Mouse (Mus musculus) ES-E14 (cell line): ENCODE measurements around the gene Exoc4. TPM values are rescaled to one million over a fixed set of nuclear protein-coding genes. Genes with fewer than 3 reads are reported as not detected.

Experiments
- DNase-seq: peaks from one replicate; pipeline ENCODE4 v3.0.0-alpha.2; 2013; ENCODE audit warnings: low read depth, low spot score
- H3K27ac ChIP-seq: 2 replicates; pipeline ENCODE4 v1.5.1; 2012; ENCODE audit warnings: low read depth, mild to moderate bottlenecking, low read length, moderate library complexity, mixed read lengths; ENCODE audit not compliant: poor library complexity, insufficient read depth, severe bottlenecking
- H3K36me3 ChIP-seq: 2 replicates; pipeline ENCODE4 v1.6.1; 2012; ENCODE audit warnings: mild to moderate bottlenecking, low read length, moderate library complexity, mixed read lengths; ENCODE audit not compliant: control insufficient read depth, poor library complexity, insufficient read depth, severe bottlenecking
- H3K4me1 ChIP-seq, 2 experiments: fragments of 150-350 bp in 1 of 2; sonication (generic) in 1 of 2; 2 replicates each; pipeline ENCODE4 v1.6.1; 2012; ENCODE audit warnings: low read length in 2 of 2, mild to moderate bottlenecking in 1 of 2, mixed read lengths in 1 of 2; ENCODE audit not compliant: control insufficient read depth in 2 of 2, insufficient read depth in 2 of 2, poor library complexity in 1 of 2
- H3K4me3 ChIP-seq, 2 experiments: fragments of 150-350 bp in 1 of 2; sonication (generic) in 1 of 2; 2 replicates each; pipeline ENCODE4 v1.5.1; 2012; ENCODE audit warnings: low read length in 2 of 2, low read depth in 1 of 2, mild to moderate bottlenecking in 1 of 2, mixed read lengths in 1 of 2; ENCODE audit not compliant: insufficient read depth in 1 of 2, poor library complexity in 1 of 2, severe bottlenecking in 1 of 2
- H3K9ac ChIP-seq: 2 replicates; pipeline ENCODE4 v1.6.1; 2012; ENCODE audit warnings: low read depth, mild to moderate bottlenecking, low read length, mixed read lengths; ENCODE audit not compliant: poor library complexity, insufficient read depth, severe bottlenecking
- H3K9me3 ChIP-seq: fragments of 150-350 bp; sonication (generic); 2 replicates; pipeline ENCODE4 v1.6.1; 2012; ENCODE audit warnings: low read depth, mild to moderate bottlenecking, low read length; ENCODE audit not compliant: control insufficient read depth, insufficient read depth
- CHD2 ChIP-seq: IDR thresholded peaks from 2 replicates; pipeline ENCODE4 v1.6.1; 2014; ENCODE audit warnings: mild to moderate bottlenecking, low read depth, low read length, inconsistent platforms
- HCFC1 ChIP-seq: IDR thresholded peaks from 2 replicates; pipeline ENCODE4 v1.6.1; 2012; ENCODE audit warnings: low read length, inconsistent platforms, borderline replicate concordance; ENCODE audit not compliant: insufficient read depth
- MAFK ChIP-seq: IDR thresholded peaks from 2 replicates; pipeline ENCODE4 v1.6.1; 2014; ENCODE audit warnings: mild to moderate bottlenecking, low read depth, low read length, inconsistent platforms; ENCODE audit not compliant: insufficient read depth
- ZC3H11A ChIP-seq: IDR thresholded peaks from 2 replicates; pipeline ENCODE4 v1.6.1; 2012; ENCODE audit warnings: low read depth, mild to moderate bottlenecking, inconsistent platforms, low read length, borderline replicate concordance
- ZNF384 ChIP-seq: IDR thresholded peaks from 2 replicates; pipeline ENCODE4 v1.6.1; 2012; ENCODE audit warnings: low read depth, low read length, inconsistent platforms
- in situ Hi-C, 2 experiments: fragments of 600-800 bp; cut with MboI; formaldehyde crosslinking; loops; one replicate each; pipeline ENCODE4 v1.15.1; 2025; ENCODE audit warnings: low sequenced_read_pairs in 2 of 2, inconsistent platforms in 1 of 2; ENCODE audit not compliant: unreplicated experiment in 2 of 2
- total RNA-seq: library from RNA; depleted of rRNA; stranded (reverse); fragments of 300-350 nt; gene quantifications from 2 replicates; pipeline ENCODE4 v1.2.3, GENCODE M21; 2012; rRNA removed

Exoc4 gene
- total RNA-seq, 1 experiment, result 99.3 TPM

DNA sequence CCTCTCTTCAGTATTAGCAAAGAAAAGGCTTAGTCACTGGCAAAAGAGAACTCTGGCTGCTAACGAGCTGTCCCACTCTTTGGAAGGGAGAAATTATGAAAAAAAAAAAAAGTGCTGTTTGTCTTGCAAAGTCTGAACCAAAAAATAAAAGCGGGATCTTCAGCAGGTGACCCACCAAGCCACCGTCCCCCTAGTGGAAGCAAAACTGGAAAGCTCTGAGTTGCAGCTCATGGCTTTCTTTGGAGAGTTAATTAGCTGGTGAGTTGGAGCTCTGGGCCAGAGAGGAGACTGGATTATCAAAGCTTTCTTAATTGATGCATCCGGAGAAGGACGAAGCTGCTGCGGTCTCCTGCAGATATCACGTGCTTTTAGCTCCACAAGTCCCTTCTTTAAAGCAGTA, 750.6 kb downstream of the Exoc4 start:
- TF ChIP-seq ZC3H11A (no peak), HCFC1 (no peak), ZNF384 (no peak), CHD2 (no peak), MAFK (no peak)
- no peak overlapping the region for H3K4me3 ChIP-seq
- no peaks in the 10 kb centered on the region for H3K36me3 ChIP-seq
- H3K9ac ChIP-seq, result no peak overlapping the region
- in situ Hi-C loops, result no loop called here
- no peaks in the 10 kb centered on the region for H3K9me3 ChIP-seq
- H3K4me1 ChIP-seq, result peaks cover 2 to 4% of the 10 kb centered on the region in 2 experiments; a peak in 3 of 4 replicates
- DNase-seq, result no peak
- H3K27ac ChIP-seq, result no peak overlapping the region

DNA sequence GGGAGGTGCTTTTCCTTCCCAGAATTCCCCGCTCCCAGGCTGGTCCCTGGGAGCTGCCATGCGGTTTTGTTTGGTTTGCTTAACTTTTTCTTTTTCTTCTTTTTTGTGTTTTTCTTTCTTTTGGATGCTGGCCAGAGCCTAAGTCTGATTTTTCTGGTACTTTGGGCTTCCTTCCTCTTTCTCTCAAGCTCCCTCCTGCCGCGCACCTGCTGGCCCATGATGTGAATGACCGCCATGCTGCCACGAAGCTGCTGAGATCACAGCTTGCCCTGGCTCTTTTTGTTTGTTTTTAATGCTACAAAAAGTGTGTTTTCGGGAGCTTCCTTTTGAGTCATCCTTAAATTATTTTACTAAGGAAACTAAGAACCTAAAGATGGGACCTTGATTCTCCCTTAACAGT, 751.8 kb downstream of the Exoc4 start:
- peaks cover 2 to 4% of the 10 kb centered on the region in 2 experiments; a peak in 3 of 4 replicates for H3K4me1 ChIP-seq
- H3K36me3 ChIP-seq, result no peaks in the 10 kb centered on the region
- in situ Hi-C loops, result no loop called here
- no peak for TF ChIP-seq ZNF384
- TF ChIP-seq ZC3H11A, result no peak
- no peak for TF ChIP-seq HCFC1
- no peak for TF ChIP-seq CHD2
- no peak for TF ChIP-seq MAFK
- no peaks in the 10 kb centered on the region for H3K9me3 ChIP-seq
- no peak overlapping the region for H3K4me3 ChIP-seq
- no peak for DNase-seq
- H3K27ac ChIP-seq, result no peak overlapping the region
- H3K9ac ChIP-seq, result no peak overlapping the region

DNA sequence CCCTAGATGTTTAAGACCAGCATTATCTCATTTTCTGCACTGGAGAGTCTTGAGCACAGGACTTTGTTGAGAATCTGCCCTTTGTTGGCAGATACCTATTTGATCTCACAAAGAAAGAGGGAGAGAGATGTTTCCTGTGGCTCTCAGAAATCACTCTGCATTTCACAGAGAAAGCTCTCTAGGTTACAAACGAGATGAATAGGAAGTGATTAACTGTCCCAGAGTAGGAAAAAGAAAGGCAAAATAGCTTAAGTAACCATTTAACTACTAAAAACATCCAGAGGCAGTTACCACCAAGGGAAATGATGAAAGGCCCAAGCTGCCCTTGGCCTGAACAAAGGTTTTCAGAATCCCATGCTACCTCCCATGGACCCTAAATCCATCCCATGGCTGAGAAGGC, 754.1 kb downstream of the Exoc4 start:
- H3K9me3 ChIP-seq, result no peaks in the 10 kb centered on the region
- DNase-seq, result peak; percentile 33
- in situ Hi-C loops, result no loop called here
- no peak overlapping the region for H3K9ac ChIP-seq
- H3K4me3 ChIP-seq, result no peak overlapping the region
- peaks cover 2 to 4% of the 10 kb centered on the region in 2 experiments; a peak in 3 of 4 replicates for H3K4me1 ChIP-seq
- H3K27ac ChIP-seq, result no peak overlapping the region
- H3K36me3 ChIP-seq, result no peaks in the 10 kb centered on the region
- TF ChIP-seq ZC3H11A, result no peak
- TF ChIP-seq HCFC1, result no peak
- no peak for TF ChIP-seq MAFK
- TF ChIP-seq CHD2, result no peak
- TF ChIP-seq ZNF384, result no peak

DNA sequence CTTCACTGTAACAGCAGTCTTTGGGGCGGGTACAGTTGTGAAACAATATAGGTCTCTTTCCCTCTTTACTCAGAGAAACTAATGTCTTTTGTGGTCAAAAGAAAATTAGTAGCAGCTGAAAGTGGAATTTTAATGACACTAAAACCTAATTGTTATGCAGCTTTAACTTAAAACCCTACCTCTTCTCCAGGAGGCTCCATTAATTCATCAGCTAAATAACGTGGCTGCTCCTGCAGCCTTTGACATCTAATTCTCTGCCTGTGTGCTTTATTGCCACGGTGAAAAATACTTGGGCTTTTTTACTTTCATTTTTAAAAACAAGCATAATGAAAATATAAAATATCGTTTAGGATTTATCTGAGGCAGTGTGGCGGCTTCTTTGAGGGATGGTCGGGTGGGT, 764.6 kb downstream of the Exoc4 start:
- Histone ChIP-seq H3K36me3 (no peaks in the 10 kb centered on the region), H3K4me1 (no peaks in the 10 kb centered on the region), H3K9me3 (peaks cover 5% of the 10 kb centered on the region; the same call in 1 of the 2 replicates), H3K4me3 (no peak overlapping the region), H3K27ac (no peak overlapping the region), H3K9ac (no peak overlapping the region)
- TF ChIP-seq CHD2, result no peak
- TF ChIP-seq ZNF384, result no peak
- no peak for TF ChIP-seq MAFK
- TF ChIP-seq HCFC1, result no peak
- TF ChIP-seq ZC3H11A, result no peak
- in situ Hi-C loops, result no loop called here
- DNase-seq, result no peak

Other genes with a start within 250 kb of the Exoc4 start
- 73.9 and 105 TPM in 2 replicates for gene Chchd3, start 188.8 kb upstream of the Exoc4 start, total RNA-seq